Mouse (Mus musculus) MEL (cell line): ENCODE measurements around the gene Bzw2.

Source experiments
- CTCF ChIP-seq, 3 experiments: IDR thresholded peaks in 2 of 3; conservative IDR thresholded peaks in 1 of 3; 2 replicates each; pipeline ENCODE4 v1.5.1; 2011 to 2012; ENCODE audit warnings: low read length in 3 of 3, low read depth in 2 of 3, mild to moderate bottlenecking in 2 of 3, improper control_type of control experiment in 1 of 3, inconsistent platforms in 1 of 3, mixed read lengths in 1 of 3, moderate library complexity in 1 of 3; ENCODE audit not compliant: control insufficient read depth in 1 of 3, insufficient read depth in 1 of 3, poor library complexity in 1 of 3, severe bottlenecking in 1 of 3
- EP300 ChIP-seq, 2 experiments: IDR thresholded peaks; 2 replicates each; pipeline ENCODE4 v1.6.1; 2011; ENCODE audit warnings: improper control_type of control experiment in 2 of 2, low read length in 2 of 2, low read depth in 1 of 2, mild to moderate bottlenecking in 1 of 2
- MAX ChIP-seq: IDR thresholded peaks from 2 replicates; pipeline ENCODE4 v1.6.1; 2011; ENCODE audit warnings: low read length, improper control_type of control experiment
- MXI1 ChIP-seq: IDR thresholded peaks from 2 replicates; pipeline ENCODE4 v1.6.1; 2011; ENCODE audit warnings: mild to moderate bottlenecking, low read depth, low read length, improper control_type of control experiment
- MYB ChIP-seq: IDR thresholded peaks from 2 replicates; pipeline ENCODE4 v1.6.1; 2011; ENCODE audit warnings: mild to moderate bottlenecking, low read depth, low read length, improper control_type of control experiment
- POLR2A ChIP-seq, 2 experiments: IDR thresholded peaks; 2 replicates each; pipeline ENCODE4 v1.6.1; 2011 to 2012; ENCODE audit warnings: low read length in 2 of 2, mild to moderate bottlenecking in 2 of 2, control low read depth in 1 of 2, improper control_type of control experiment in 1 of 2, low read depth in 1 of 2, moderate library complexity in 1 of 2; ENCODE audit not compliant: control insufficient read depth in 1 of 2, insufficient read depth in 1 of 2, poor library complexity in 1 of 2
- RCOR1 ChIP-seq: IDR thresholded peaks from 2 replicates; pipeline ENCODE4 v1.6.1; 2012; ENCODE audit warnings: low read depth, mild to moderate bottlenecking, inconsistent platforms, low read length, improper control_type of control experiment
- TAL1 ChIP-seq: IDR thresholded peaks from 2 replicates; pipeline ENCODE4 v1.6.1; 2012; ENCODE audit warnings: mild to moderate bottlenecking, inconsistent platforms, low read length, moderate library complexity, mixed read lengths
- TBP ChIP-seq: IDR thresholded peaks from 2 replicates; pipeline ENCODE4 v1.8.0; 2011; ENCODE audit warnings: low read depth, low read length, improper control_type of control experiment
- USF2 ChIP-seq, 2 experiments: IDR thresholded peaks; 2 replicates each; pipeline ENCODE4 v1.6.1; 2011 to 2012; ENCODE audit warnings: improper control_type of control experiment in 2 of 2, low read length in 2 of 2, borderline replicate concordance in 1 of 2, inconsistent platforms in 1 of 2, low read depth in 1 of 2, mild to moderate bottlenecking in 1 of 2; ENCODE audit not compliant: insufficient read depth in 1 of 2
- ZC3H11A ChIP-seq: IDR thresholded peaks from 2 replicates; pipeline ENCODE4 v1.6.1; 2012; ENCODE audit warnings: low read depth, mild to moderate bottlenecking, inconsistent platforms, low read length, improper control_type of control experiment
- ZKSCAN1 ChIP-seq: IDR thresholded peaks from 2 replicates; pipeline ENCODE4 v1.6.1; 2012; ENCODE audit warnings: low read depth, mild to moderate bottlenecking, inconsistent platforms, low read length, improper control_type of control experiment, moderate library complexity

- TF ChIP-seq MXI1 (no peak), MAX (no peak), EP300 (IDR thresholded peaks at IDR 0.05; ENCODE audit: low read depth in 1 of 2, low read length in 2 of 2) (peak; percentile 40 to 67; a peak in 3 of 4 replicates), ZKSCAN1 (no peak), USF2 (IDR thresholded peaks at IDR 0.05; ENCODE audit: borderline replicate concordance in 1 of 2, insufficient read depth in 1 of 2, low read depth in 1 of 2, low read length in 2 of 2) (no peak), CTCF (IDR thresholded peaks at IDR 0.05 in 2 of 3, conservative IDR thresholded peaks at IDR 0.05 in 1 of 3; ENCODE audit: control insufficient read depth in 1 of 3, insufficient read depth in 1 of 3, low read depth in 2 of 3, low read length in 3 of 3, poor library complexity in 1 of 3, severe bottlenecking in 1 of 3) (no peak), RCOR1 (peak; percentile 57; the same call in 1 of the 2 replicates), ZC3H11A (no peak), MYB (no peak), TAL1 (peak; percentile 40; the same call in 1 of the 2 replicates), TBP (no peak), POLR2A (IDR thresholded peaks at IDR 0.05; ENCODE audit: control insufficient read depth in 1 of 2, insufficient read depth in 1 of 2, low read depth in 1 of 2, low read length in 2 of 2, poor library complexity in 1 of 2) (no peak)
Observed at GRCm38 (mm10) chr12:36088804-36089203, 69.1 kb downstream of the Bzw2 start.
